ENCODE assay signal across 12 mouse cellular contexts in the genomic region with DNA sequence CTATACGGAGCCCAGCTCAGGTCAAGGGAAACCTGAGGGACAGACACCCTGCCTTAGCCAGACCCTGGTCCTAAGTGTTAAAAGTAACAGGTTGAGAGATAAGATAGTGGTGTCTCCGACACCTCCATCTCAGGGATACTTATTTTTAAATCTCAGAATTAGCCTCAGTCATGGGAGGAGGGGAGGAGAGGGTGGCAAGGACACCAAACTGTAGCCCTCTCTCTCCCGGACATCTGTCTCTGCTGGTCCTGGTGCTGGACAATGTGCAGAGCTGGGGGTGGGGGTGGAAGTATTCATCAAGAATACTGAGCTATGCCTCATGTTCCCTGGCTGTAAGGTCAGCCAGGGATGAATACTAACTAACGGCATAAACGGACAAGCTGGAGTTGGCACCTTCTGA.
"Had no signal": no experiment of that assay in that cellular context is flagged by ENCODE, and none has a peak within 500 bp of the region (broad histone marks: within the 10 kb centered on the region; RNA-seq: fewer than 3 reads in every experiment).

No protein-coding gene starts in this region.

- ATAC-seq: liver, postnatal 0 days had no signal

- H3K27ac ChIP-seq: layer of hippocampus, adult 2 months; limb, embryonic 12.5 days; liver, embryonic 13.5 days; lung, embryonic 15.5 days; midbrain, embryonic 13.5 days had no signal

- H3K4me1 ChIP-seq: limb, embryonic 12.5 days; liver, embryonic 13.5 days had no signal

- DNase-seq: kidney, postnatal 10 days; liver; liver, embryonic 13.5 days; liver, postnatal 0 days; right cerebral cortex, postnatal 4 days; spleen, adult 18-20 months; thymus, adult 18-20 months; thymus, postnatal 14 days had no signal

- H3K27me3 ChIP-seq: lung, embryonic 15.5 days had no signal

- H3K4me3 ChIP-seq: layer of hippocampus, adult 2 months; limb, embryonic 12.5 days; liver, embryonic 13.5 days; lung, embryonic 15.5 days; midbrain, embryonic 13.5 days had no signal

- H3K9me3 ChIP-seq: limb, embryonic 12.5 days; liver, embryonic 13.5 days; lung, embryonic 15.5 days; midbrain, embryonic 13.5 days had no signal

- H3K9ac ChIP-seq: limb, embryonic 12.5 days; liver, embryonic 13.5 days; liver, postnatal 0 days; lung, embryonic 15.5 days had no signal

- H3K4me2 ChIP-seq: limb, embryonic 12.5 days; liver, embryonic 13.5 days had no signal

- H3K36me3 ChIP-seq: limb, embryonic 12.5 days; liver, embryonic 13.5 days; lung, embryonic 15.5 days; midbrain, embryonic 13.5 days had no signal
